Mouse (Mus musculus) forebrain, postnatal 0 days (tissue): ENCODE data around the gene Pmm1. TPM values are rescaled to one million over a fixed set of nuclear protein-coding genes. Genes with fewer than 3 reads are reported as not detected.
"Not testable (repeated sequence)": the region's sequence is repeated elsewhere in the genome, so short reads cannot be mapped to it uniquely, and the experiment has no call there.

ENCODE experiments used
- ATAC-seq: fragments of 200-750 bp; cut with Nextera tagmentation; 2 replicates; pipeline ENCODE4 v1.8.0; 2017; ENCODE audit warnings: mild to moderate bottlenecking, moderate library complexity
- DNase-seq: peaks from one replicate; pipeline ENCODE4 v3.0.0-alpha.2; 2015
- H3K27ac ChIP-seq: fragments of 300-500 bp; sonication (generic); 2 replicates; pipeline ENCODE4 v1.5.1; 2014; ENCODE audit warnings: low read depth, mild to moderate bottlenecking, antibody characterized with exemption, low read length, moderate library complexity, mixed read lengths
- H3K27me3 ChIP-seq: fragments of 300-500 bp; sonication (generic); 2 replicates; pipeline ENCODE4 v1.6.1; 2014; ENCODE audit warnings: mild to moderate bottlenecking, low read length, mixed read lengths; ENCODE audit not compliant: insufficient read depth
- H3K36me3 ChIP-seq: fragments of 300-500 bp; sonication (generic); 2 replicates; pipeline ENCODE4 v1.6.1; 2014; ENCODE audit warnings: mild to moderate bottlenecking, moderate library complexity; ENCODE audit not compliant: insufficient read depth
- H3K4me1 ChIP-seq: fragments of 300-500 bp; sonication (generic); 2 replicates; pipeline ENCODE4 v1.6.1; 2014; ENCODE audit warnings: antibody characterized with exemption; ENCODE audit not compliant: insufficient read depth
- H3K4me2 ChIP-seq: fragments of 300-500 bp; sonication (generic); 2 replicates; pipeline ENCODE4 v1.6.1; 2014; ENCODE audit warnings: low read depth, mild to moderate bottlenecking, moderate library complexity
- H3K4me3 ChIP-seq: fragments of 300-500 bp; sonication (generic); 2 replicates; pipeline ENCODE4 v1.5.1; 2014; ENCODE audit warnings: low read depth, low read length, mixed read lengths
- H3K9ac ChIP-seq: fragments of 300-500 bp; sonication (generic); 2 replicates; pipeline ENCODE4 v1.6.1; 2014; ENCODE audit warnings: mild to moderate bottlenecking
- H3K9me3 ChIP-seq: fragments of 300-500 bp; sonication (generic); 2 replicates; pipeline ENCODE4 v1.6.1; 2016; ENCODE audit warnings: low read length
- CTCF ChIP-seq: sonication (generic); IDR thresholded peaks from 2 replicates; pipeline ENCODE4 v1.5.1; 2016; ENCODE audit warnings: antibody characterized with exemption, control low read depth, low read depth
- WGBS: fragments of 180-500 bp; shearing (Covaris S2); extraction: QIAGEN DNeasy Blood & Tissue Kit; methylation state at CpG from one replicate; pipeline ENCODE4 v1.1.7; 2014; 5-methylcytosine and 5-hydroxymethylcytosine counted together
- polyA plus RNA-seq: library from polyadenylated mRNA; unstranded; fragments of >200 nt; fragmentation: Nextera tagmentation; extraction: Ambion mirVana; gene quantifications from 2 replicates; pipeline ENCODE4 v1.2.1, GENCODE M21; 2015
- total RNA-seq: library from RNA; depleted of rRNA; stranded (reverse); fragments of >200 nt; gene quantifications from 2 replicates; pipeline ENCODE4 v1.2.3, GENCODE M21; 2014

Gene Pmm1
- total and polyA plus RNA-seq, 2 experiments from 2014 or later = 132 to 162 TPM

DNA sequence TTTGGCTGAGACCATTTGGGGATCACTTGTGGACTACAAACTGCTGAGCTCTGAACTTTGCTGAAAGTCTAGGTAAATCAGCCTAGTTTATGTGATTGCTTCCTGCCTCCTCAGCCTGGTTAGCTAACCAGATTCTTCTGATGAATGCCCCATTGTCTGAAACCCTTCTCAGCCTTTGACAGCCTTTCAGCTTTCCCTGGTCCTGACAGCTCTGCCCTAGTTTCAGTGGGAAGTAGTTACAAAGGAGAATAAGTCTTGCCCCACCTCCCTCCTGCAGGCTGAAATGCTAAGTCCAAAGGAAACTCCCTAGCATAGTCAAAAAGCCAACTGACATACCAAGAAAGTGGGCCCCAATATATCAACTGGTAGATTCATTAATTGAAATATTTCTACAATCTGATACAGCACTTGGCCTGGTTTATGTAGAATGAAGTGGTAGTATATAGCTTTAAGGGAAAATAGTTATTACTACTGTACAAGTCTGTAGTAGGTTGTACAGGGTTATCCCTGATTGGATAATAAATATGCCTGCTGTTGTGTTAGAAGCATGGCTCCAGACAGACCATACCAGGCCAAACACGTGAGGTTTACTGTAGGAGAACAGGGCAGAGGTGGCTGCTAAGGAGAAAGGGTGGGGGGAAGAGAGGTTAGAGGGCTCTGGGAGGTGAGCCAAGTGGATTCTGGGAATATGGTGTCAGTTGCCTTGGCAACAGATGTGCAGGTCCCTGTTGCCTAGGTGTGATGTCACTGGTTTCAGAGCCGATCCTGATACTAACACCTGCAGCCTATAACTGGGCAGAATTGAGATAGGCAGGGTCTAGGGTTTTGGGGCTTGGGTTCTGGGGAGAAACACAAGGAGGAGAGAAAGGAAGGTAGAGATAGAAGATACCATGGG is 24.8 kb upstream of the Pmm1 start:
- Histone ChIP-seq H3K4me1 (no peaks in the 10 kb centered on the region; the same call in 1 of the 2 replicates), H3K4me3 (no peak overlapping the region), H3K27me3 (no peaks in the 10 kb centered on the region), H3K9ac (no peak overlapping the region), H3K36me3 (no peaks in the 10 kb centered on the region), H3K27ac (peak overlapping the region; percentile 15; the same call in 1 of the 2 replicates), H3K4me2 (no peak overlapping the region), H3K9me3 (no peaks in the 10 kb centered on the region)
- DNase-seq (peak; percentile 32), ATAC-seq (peak; percentile 67)
- no peak for TF ChIP-seq CTCF
- WGBS = 29% methylated on average over 2 of the region's 2 CpGs

DNA sequence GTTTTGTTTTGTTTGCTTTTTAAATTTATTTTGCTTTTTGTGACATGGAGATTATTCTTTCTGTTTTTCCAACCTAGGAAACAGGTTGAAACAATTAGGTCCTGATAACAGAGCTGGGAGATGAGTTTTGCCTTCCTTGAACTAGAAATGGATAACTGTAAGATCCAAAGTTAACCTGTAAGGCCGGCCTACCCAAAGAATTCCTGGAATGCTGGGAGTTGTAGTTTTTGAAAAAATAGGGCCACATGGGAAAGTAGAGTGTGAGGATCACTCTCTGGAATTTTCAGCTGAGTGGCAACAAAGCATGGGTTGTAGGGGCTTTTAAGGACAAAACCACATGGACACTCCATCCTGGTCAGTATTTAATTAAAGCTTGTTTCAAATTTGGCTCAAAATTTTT is 21.4 kb upstream of the Pmm1 start:
- no peaks in the 10 kb centered on the region for H3K27me3 ChIP-seq
- no peak for TF ChIP-seq CTCF
- H3K9ac ChIP-seq = no peak overlapping the region
- no peaks in the 10 kb centered on the region for H3K9me3 ChIP-seq
- 60% methylated on average over 1 of the region's 1 CpGs for WGBS
- ATAC-seq (no peak), DNase-seq (no peak)
- H3K4me2 ChIP-seq = no peak overlapping the region
- no peak overlapping the region for H3K27ac ChIP-seq
- no peaks in the 10 kb centered on the region; the same call in 1 of the 2 replicates for H3K4me1 ChIP-seq
- H3K4me3 ChIP-seq = no peak overlapping the region
- no peaks in the 10 kb centered on the region for H3K36me3 ChIP-seq

DNA sequence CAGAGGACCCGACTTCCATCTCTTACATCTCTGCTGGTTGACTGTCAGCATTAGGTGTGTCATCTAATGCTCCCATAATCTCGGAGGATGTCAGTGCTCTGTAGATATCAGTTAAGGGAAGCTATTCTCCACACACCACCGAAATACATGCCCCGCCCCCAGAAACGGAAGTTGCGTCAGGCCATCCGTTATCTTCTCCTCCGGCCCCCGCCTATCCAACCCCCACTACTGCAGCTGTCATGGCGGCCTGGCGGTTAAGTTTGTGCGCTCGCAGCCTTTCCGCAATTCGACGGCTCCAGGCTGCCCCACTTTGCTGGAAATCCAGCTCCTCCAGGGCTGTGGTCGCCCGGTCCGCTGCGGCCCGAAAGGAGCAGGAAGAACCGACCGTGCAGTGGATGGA is 19.6 kb upstream of the Pmm1 start, which contains the start of gene 1700029P11Rik:
Gene 1700029P11Rik (plus strand): TSS at position 220 of the 400 bp plus-strand sequence.
- Histone ChIP-seq H3K9me3 (no peaks in the 10 kb centered on the region), H3K27me3 (no peaks in the 10 kb centered on the region), H3K4me3 (no peak within 1 kb of the TSS), H3K27ac (no peak within 1 kb of the TSS), H3K4me1 (no peaks in the 10 kb centered on the region), H3K4me2 (no peak within 1 kb of the TSS), H3K9ac (no peak within 1 kb of the TSS), H3K36me3 (no peaks in the 10 kb centered on the region)
- ATAC-seq (no peak), DNase-seq (no peak)
- 97% methylated on average over 23 of the region's 23 CpGs for whole genome bisulfite sequencing
- TF ChIP-seq CTCF = no peak

DNA sequence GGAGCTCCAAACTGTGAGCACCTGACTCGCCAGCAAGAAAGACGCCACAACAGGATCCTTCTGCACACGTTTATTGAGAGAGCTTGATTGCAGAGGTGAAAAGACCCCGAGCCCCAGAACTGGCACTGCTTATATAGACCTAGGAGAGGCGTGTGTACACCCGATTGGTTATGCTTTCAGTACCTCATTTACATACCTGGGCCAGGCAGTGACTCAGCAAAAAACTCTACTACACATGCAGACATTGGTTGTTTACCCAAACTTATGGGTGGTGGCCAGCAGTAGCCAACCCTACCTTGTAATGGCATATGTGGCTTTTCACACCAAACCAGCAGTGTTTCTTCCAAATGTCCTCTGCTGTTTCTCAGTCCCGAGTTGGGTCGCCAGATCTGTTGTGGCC is 14.4 kb upstream of the Pmm1 start:
- not testable (repeated sequence) for H3K4me3 ChIP-seq, H3K36me3 ChIP-seq, DNase-seq, H3K9me3 ChIP-seq, H3K4me2 ChIP-seq, H3K27me3 ChIP-seq, ATAC-seq, H3K4me1 ChIP-seq, H3K9ac ChIP-seq, H3K27ac ChIP-seq
- WGBS = 91% methylated on average over 8 of the region's 8 CpGs

DNA sequence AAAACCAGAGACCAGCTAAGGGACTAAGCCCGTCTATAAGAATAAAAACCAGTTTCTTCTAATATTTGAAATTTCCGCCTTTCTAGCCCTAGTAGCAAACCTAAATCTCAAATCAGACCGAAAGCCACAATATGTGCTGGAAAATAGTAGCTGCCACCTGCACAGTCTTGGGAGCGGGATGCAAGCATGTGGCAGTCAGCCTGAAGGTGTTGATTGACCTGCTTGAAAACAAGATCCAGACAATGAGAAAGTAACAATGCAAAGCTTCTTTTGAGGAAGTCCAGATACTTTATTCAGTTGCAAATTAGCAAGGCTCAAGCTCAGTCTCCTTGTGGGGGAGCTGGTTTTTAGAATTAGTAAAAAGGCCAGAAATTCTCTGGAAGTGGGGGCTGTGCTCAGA is 9.8 kb upstream of the Pmm1 start:
- DNase-seq, H3K4me3 ChIP-seq, H3K36me3 ChIP-seq, H3K27me3 ChIP-seq, ATAC-seq, H3K4me2 ChIP-seq, H3K9ac ChIP-seq, H3K27ac ChIP-seq, H3K9me3 ChIP-seq, H3K4me1 ChIP-seq: not testable (repeated sequence)
- WGBS = 66% methylated on average over 4 of the region's 4 CpGs

DNA sequence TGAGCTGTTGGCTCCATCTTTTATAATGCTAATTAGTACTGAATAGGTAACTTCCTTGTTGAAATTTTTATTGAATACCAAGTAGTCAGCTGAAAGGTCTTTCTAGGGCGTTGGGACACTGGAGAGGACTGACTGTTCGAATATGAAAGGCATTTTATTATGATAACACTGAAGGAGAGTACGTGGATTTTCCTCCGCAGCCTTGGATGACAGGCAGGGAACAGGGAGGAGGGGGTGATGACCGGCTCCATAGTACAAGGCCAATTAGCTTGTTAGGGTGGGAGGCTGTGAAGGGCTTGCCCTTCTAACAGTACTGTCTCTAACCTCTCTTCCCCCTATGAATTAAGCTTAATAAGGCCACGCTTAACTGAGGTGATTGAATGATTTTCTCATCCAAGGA is 8.9 kb upstream of the Pmm1 start:
- 47% methylated on average over 6 of the region's 6 CpGs for WGBS
- not testable (repeated sequence) for H3K4me2 ChIP-seq, H3K4me3 ChIP-seq, H3K9ac ChIP-seq, H3K4me1 ChIP-seq, H3K36me3 ChIP-seq, H3K27ac ChIP-seq, H3K27me3 ChIP-seq, DNase-seq, H3K9me3 ChIP-seq, ATAC-seq

DNA sequence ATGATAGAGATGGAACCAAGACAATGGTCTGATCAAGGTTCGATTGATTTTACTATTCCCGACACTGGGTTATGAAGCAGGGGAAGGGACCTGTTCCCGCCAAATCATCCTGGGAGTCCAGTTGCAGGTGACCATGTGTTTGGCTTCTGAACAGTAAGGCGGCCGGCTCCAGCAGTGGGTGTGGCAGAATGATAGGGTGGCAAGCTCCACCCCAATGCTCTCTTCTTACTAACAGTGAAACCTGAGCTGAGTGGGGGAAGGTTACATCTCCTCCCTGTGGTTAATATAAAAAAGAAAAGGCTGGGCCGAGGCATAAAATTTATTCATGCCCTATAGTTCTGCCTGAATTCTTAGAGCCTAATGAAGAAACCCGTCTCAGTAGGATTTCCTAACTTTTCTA is 8.4 kb upstream of the Pmm1 start:
- ATAC-seq (no peak), DNase-seq (no peak)
- WGBS = 60% methylated on average over 7 of the region's 7 CpGs
- no peaks in the 10 kb centered on the region for H3K27me3 ChIP-seq
- no peak overlapping the region for H3K27ac ChIP-seq
- no peak overlapping the region for H3K4me2 ChIP-seq
- no peak overlapping the region for H3K4me3 ChIP-seq
- no peak for TF ChIP-seq CTCF
- no peaks in the 10 kb centered on the region for H3K36me3 ChIP-seq
- no peaks in the 10 kb centered on the region for H3K4me1 ChIP-seq
- no peak overlapping the region for H3K9ac ChIP-seq
- no peaks in the 10 kb centered on the region for H3K9me3 ChIP-seq
